ENCODE assay signal across 17 mouse cellular contexts in genomic region chr17:24727618-24728017, GRCm38 (mm10). TPM values are rescaled to one million over a fixed set of nuclear protein-coding genes. Genes with fewer than 3 reads are reported as not detected.
DNase-seq lines count a peak whose midpoint lies in the region; ATAC-seq and TF ChIP-seq lines count a peak whose summit lies in the region.
"Had no signal": no experiment of that assay in that cellular context is flagged by ENCODE, and none has a peak within 500 bp of the region (broad histone marks: within the 10 kb centered on the region; RNA-seq: fewer than 3 reads in every experiment).

Rpl3l (plus strand) TSS chr17:24727820.

- peaks cover 10% of the 10 kb centered on the region for H3K27me3 ChIP-seq in forebrain, embryonic 13.5 days
- peaks cover 6% of the 10 kb centered on the region; the same call in 1 of the 2 replicates for H3K27me3 ChIP-seq in forebrain, embryonic 15.5 days
- no peaks in the 10 kb centered on the region for H3K27me3 ChIP-seq in testis, adult 2 months (ENCODE audit: control insufficient read depth, insufficient read depth, low read length)
- H3K27me3 ChIP-seq in midbrain, embryonic 13.5 days, result 0 out of 2 replicates have a peak, but pooled peaks cover 11% of the 10 kb centered on the region
- no peaks in the 10 kb centered on the region for H3K27me3 ChIP-seq in midbrain, embryonic 14.5 days (ENCODE audit: control insufficient read depth, insufficient read depth, low read length)

- 68% methylated on average over 2 of the region's 2 CpGs for WGBS in forebrain, embryonic 13.5 days
- WGBS in forebrain, embryonic 15.5 days, result 73% methylated on average over 2 of the region's 2 CpGs
- WGBS in midbrain, embryonic 13.5 days, result 86% methylated on average over 2 of the region's 2 CpGs
- 75% methylated on average over 2 of the region's 2 CpGs for WGBS in midbrain, embryonic 14.5 days

- H3K27ac ChIP-seq in forebrain, embryonic 13.5 days, result no peak within 1 kb of the TSS
- H3K27ac ChIP-seq in forebrain, embryonic 15.5 days (replicated peaks), result no peak within 1 kb of the TSS
- H3K27ac ChIP-seq in testis, adult 2 months (ENCODE audit: control insufficient read depth, insufficient read depth, low read depth, low read length), result no peak within 1 kb of the TSS
- no peak within 1 kb of the TSS for H3K27ac ChIP-seq in midbrain, embryonic 13.5 days
- H3K27ac ChIP-seq in midbrain, embryonic 14.5 days (replicated peaks; ENCODE audit: low read depth, low read length), result no peak within 1 kb of the TSS
- H3K27ac ChIP-seq: hindbrain, embryonic 14.5 days; liver, embryonic 15.5 days had no signal

- DNase-seq in testis, postnatal 14 days (ENCODE audit: low spot score), result no peak
- DNase-seq in heart, adult 9 months (ENCODE audit: low spot score in 2 of 2), result peak; percentile 58 to 66
- no peak for DNase-seq in midbrain, embryonic 14.5 days
- DNase-seq in left cerebral cortex, adult 18-20 months (ENCODE audit: low spot score in 2 of 2), result no peak
- DNase-seq: cerebellum, adult 2 months; kidney, postnatal 25 days; layer of hippocampus, adult 9-11 months; thymus, postnatal 4 days had no signal

- H3K4me2 ChIP-seq in forebrain, embryonic 13.5 days, result no peak within 1 kb of the TSS
- no peak within 1 kb of the TSS for H3K4me2 ChIP-seq in forebrain, embryonic 15.5 days (replicated peaks)
- H3K4me2 ChIP-seq in midbrain, embryonic 13.5 days (replicated peaks), result no peak within 1 kb of the TSS
- no peak within 1 kb of the TSS for H3K4me2 ChIP-seq in midbrain, embryonic 14.5 days (ENCODE audit: low read length)
- H3K4me2 ChIP-seq: hindbrain, embryonic 14.5 days; liver, embryonic 15.5 days had no signal

- H3K4me3 ChIP-seq in forebrain, embryonic 13.5 days, result no peak within 1 kb of the TSS
- H3K4me3 ChIP-seq in forebrain, embryonic 15.5 days, result no peak within 1 kb of the TSS
- H3K4me3 ChIP-seq in testis, adult 2 months (ENCODE audit: control insufficient read depth, low read depth, low read length), result peak within 1 kb of the TSS; percentile 59
- no peak within 1 kb of the TSS for H3K4me3 ChIP-seq in midbrain, embryonic 13.5 days (replicated peaks)
- H3K4me3 ChIP-seq in midbrain, embryonic 14.5 days (replicated peaks; ENCODE audit: low read depth, low read length), result no peak within 1 kb of the TSS
- H3K4me3 ChIP-seq: liver, embryonic 15.5 days; myocyte had no signal

- no peak for TF ChIP-seq POLR2A in testis, adult 2 months (IDR thresholded peaks at IDR 0.05; ENCODE audit: control insufficient read depth, low read depth, low read length)

- peak within 1 kb of the TSS; percentile 13; the same call in 1 of the 2 replicates for H3K9ac ChIP-seq in forebrain, embryonic 13.5 days
- no peak within 1 kb of the TSS for H3K9ac ChIP-seq in forebrain, embryonic 15.5 days (replicated peaks)
- H3K9ac ChIP-seq in midbrain, embryonic 13.5 days (replicated peaks), result no peak within 1 kb of the TSS
- no peak within 1 kb of the TSS for H3K9ac ChIP-seq in midbrain, embryonic 14.5 days (replicated peaks; ENCODE audit: low read length)
- H3K9ac ChIP-seq: hindbrain, embryonic 14.5 days; liver, embryonic 15.5 days had no signal

- no peaks in the 10 kb centered on the region for H3K9me3 ChIP-seq in forebrain, embryonic 13.5 days (replicated peaks)
- no peaks in the 10 kb centered on the region for H3K9me3 ChIP-seq in forebrain, embryonic 15.5 days
- no peaks in the 10 kb centered on the region for H3K9me3 ChIP-seq in midbrain, embryonic 13.5 days
- no peaks in the 10 kb centered on the region for H3K9me3 ChIP-seq in midbrain, embryonic 14.5 days (ENCODE audit: control insufficient read depth, low read length)
- H3K9me3 ChIP-seq: liver, embryonic 15.5 days had no signal

- peaks cover 15% of the 10 kb centered on the region for H3K4me1 ChIP-seq in forebrain, embryonic 13.5 days
- H3K4me1 ChIP-seq in forebrain, embryonic 15.5 days, result peaks cover 12% of the 10 kb centered on the region
- peaks cover 12% of the 10 kb centered on the region for H3K4me1 ChIP-seq in testis, adult 2 months (ENCODE audit: control insufficient read depth, insufficient read depth, low read length)
- H3K4me1 ChIP-seq in midbrain, embryonic 13.5 days (replicated peaks), result peaks cover 13% of the 10 kb centered on the region
- H3K4me1 ChIP-seq in midbrain, embryonic 14.5 days (ENCODE audit: control insufficient read depth, insufficient read depth, low read length), result peaks cover 9% of the 10 kb centered on the region

- peaks cover 1% of the 10 kb centered on the region; the same call in 1 of the 2 replicates for H3K36me3 ChIP-seq in forebrain, embryonic 13.5 days (ENCODE audit: poor library complexity, severe bottlenecking)
- peaks cover under 1% of the 10 kb centered on the region; the same call in 1 of the 2 replicates for H3K36me3 ChIP-seq in forebrain, embryonic 15.5 days
- no peaks in the 10 kb centered on the region for H3K36me3 ChIP-seq in testis, adult 2 months (ENCODE audit: control insufficient read depth, insufficient read depth, low read length)
- peaks cover under 1% of the 10 kb centered on the region for H3K36me3 ChIP-seq in midbrain, embryonic 13.5 days
- H3K36me3 ChIP-seq in midbrain, embryonic 14.5 days (ENCODE audit: control insufficient read depth, insufficient read depth, low read length), result peaks cover under 1% of the 10 kb centered on the region; the same call in 1 of the 2 replicates

- ATAC-seq in forebrain, embryonic 13.5 days, result no peak
- no peak for ATAC-seq in forebrain, embryonic 15.5 days (replicated peaks)
- no peak for ATAC-seq in midbrain, embryonic 13.5 days
- no peak for ATAC-seq in midbrain, embryonic 14.5 days (ENCODE audit: low FRiP score, low TSS enrichment)
- ATAC-seq: forebrain, embryonic 16.5 days; intestine, embryonic 16.5 days had no signal

- no peak for TF ChIP-seq CTCF in testis, adult 2 months (IDR thresholded peaks at IDR 0.05; ENCODE audit: control insufficient read depth, insufficient read depth, insufficient replicate concordance, low read depth, low read length)

RNA-seq across cellular contexts. Expression of gene Rpl3l, which starts in this region (rescaled TPM):
- not detected in 2 replicates for polyA plus RNA-seq in forebrain, embryonic 13.5 days (2015; fragmentation: Nextera tagmentation; extraction: Ambion mirVana)
- polyA plus RNA-seq in forebrain, embryonic 15.5 days (2015; fragmentation: Nextera tagmentation; extraction: Ambion mirVana), result not detected in 2 replicates
- polyA plus RNA-seq in testis, adult 2 months (2012; rRNA removed), result 0.21 and 1.4 TPM in 2 replicates
- polyA plus RNA-seq in midbrain, embryonic 13.5 days (2015; fragmentation: Nextera tagmentation; extraction: Ambion mirVana), result not detected in 2 replicates
- polyA plus RNA-seq in midbrain, embryonic 14.5 days (2014; fragmentation: Nextera tagmentation; extraction: Ambion mirVana), result not detected in 2 replicates
- under 1 TPM; 0.40 to 0.65 TPM for total RNA-seq in left cerebral cortex, adult 18-20 months (2021)
- polyA plus RNA-seq: forebrain, embryonic 16.5 days; hindbrain, embryonic 14.5 days; intestine, embryonic 16.5 days had no signal

Comparison
In these comparisons a context has a peak if more than half of its experiments do, and no peak if none do; other contexts are left out.
1. DNase-seq: peak in heart, adult 9 months (2 of 2); none in testis, postnatal 14 days (single experiment), midbrain, embryonic 14.5 days (single experiment) and left cerebral cortex, adult 18-20 months (0 of 2).